8 mouse cellular contexts compared by ENCODE assay signal in the genomic region with DNA sequence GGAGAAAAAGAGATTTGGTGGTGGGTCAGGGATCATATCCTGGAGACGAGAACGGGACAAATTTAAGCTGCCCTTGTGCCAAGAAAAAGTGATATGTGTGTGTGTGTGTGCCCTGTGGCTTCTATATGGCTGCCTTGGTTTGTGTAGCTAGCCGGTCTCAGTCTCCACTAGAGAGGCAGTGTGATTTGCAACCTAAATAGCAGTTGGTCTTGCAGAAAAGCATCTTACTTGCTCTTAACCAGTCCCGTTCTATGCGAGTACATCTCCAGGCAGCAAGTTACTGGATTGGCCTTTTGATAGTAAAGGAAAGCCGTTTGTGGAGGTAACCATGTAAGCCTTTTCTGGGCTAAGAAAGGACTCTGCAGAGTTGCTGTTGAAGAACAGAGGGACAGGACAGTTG. TPM values are rescaled to one million over a fixed set of nuclear protein-coding genes. Genes with fewer than 3 reads are reported as not detected.
DNase-seq lines count a peak whose midpoint lies in the region; ATAC-seq lines count a peak whose summit lies in the region.

No protein-coding gene starts in this region.

- peaks cover 6% of the 10 kb centered on the region; the same call in 1 of the 2 replicates for H3K9me3 ChIP-seq in kidney, embryonic 16.5 days (ENCODE audit: low read length)
- H3K9me3 ChIP-seq in intestine, embryonic 14.5 days (ENCODE audit: control insufficient read depth, low read length) = no peaks in the 10 kb centered on the region
- 0 out of 2 replicates have a peak, but pooled peaks cover 3% of the 10 kb centered on the region for H3K9me3 ChIP-seq in neural tube, embryonic 12.5 days

- peak overlapping the region; percentile 87 for H3K9ac ChIP-seq in kidney, embryonic 16.5 days (replicated peaks; ENCODE audit: low read length)
- H3K9ac ChIP-seq in intestine, embryonic 14.5 days (ENCODE audit: low read length) = peak overlapping the region; percentile 88
- H3K9ac ChIP-seq in neural tube, embryonic 12.5 days = peak overlapping the region; percentile 90

- no peak for ATAC-seq in kidney, embryonic 16.5 days (ENCODE audit: low FRiP score, low TSS enrichment)
- no peak for ATAC-seq in intestine, embryonic 14.5 days (replicated peaks; ENCODE audit: low FRiP score, low TSS enrichment, low read depth)
- no peak for ATAC-seq in neural tube, embryonic 12.5 days (ENCODE audit: low FRiP score, low read depth)

- 4% methylated on average over 6 of the region's 6 CpGs for WGBS in kidney, embryonic 16.5 days
- 15% methylated on average over 6 of the region's 6 CpGs for WGBS in intestine, embryonic 14.5 days
- WGBS in neural tube, embryonic 12.5 days = 10% methylated on average over 6 of the region's 6 CpGs

- H3K27ac ChIP-seq in kidney, embryonic 16.5 days (ENCODE audit: low read length) = peak overlapping the region; percentile 92
- H3K27ac ChIP-seq in brown adipose tissue, adult 24 weeks (replicated peaks; ENCODE audit: low read depth, low read length) = no peak overlapping the region
- H3K27ac ChIP-seq in intestine, embryonic 14.5 days (ENCODE audit: low read depth) = 0 out of 2 replicates have a peak overlapping the region, but pooled peaks have one; percentile 84
- no peak overlapping the region for H3K27ac ChIP-seq in neural tube, embryonic 12.5 days

- no peaks in the 10 kb centered on the region for H3K27me3 ChIP-seq in kidney, embryonic 16.5 days (ENCODE audit: insufficient read depth, low read length)
- no peaks in the 10 kb centered on the region for H3K27me3 ChIP-seq in intestine, embryonic 14.5 days (replicated peaks; ENCODE audit: control insufficient read depth, insufficient read depth, low read length)
- H3K27me3 ChIP-seq in neural tube, embryonic 12.5 days (replicated peaks) = no peaks in the 10 kb centered on the region

- peak overlapping the region; percentile 93 for H3K4me3 ChIP-seq in kidney, embryonic 16.5 days (ENCODE audit: low read length)
- H3K4me3 ChIP-seq in brown adipose tissue, adult 24 weeks (ENCODE audit: insufficient read depth, low read depth, low read length) = peak overlapping the region; percentile 92
- H3K4me3 ChIP-seq in intestine, embryonic 14.5 days (ENCODE audit: low read depth, low read length) = peak overlapping the region; percentile 96
- peak overlapping the region; percentile 92 for H3K4me3 ChIP-seq in neural tube, embryonic 12.5 days

- H3K4me1 ChIP-seq in kidney, embryonic 16.5 days (ENCODE audit: insufficient read depth, low read length) = peaks cover 31% of the 10 kb centered on the region
- peaks cover 10% of the 10 kb centered on the region for H3K4me1 ChIP-seq in brown adipose tissue, adult 24 weeks (ENCODE audit: control insufficient read depth, insufficient read depth, insufficient read length, low read length)
- peaks cover 27% of the 10 kb centered on the region for H3K4me1 ChIP-seq in intestine, embryonic 14.5 days (replicated peaks; ENCODE audit: control insufficient read depth, insufficient read depth, low read length)
- peaks cover 28% of the 10 kb centered on the region for H3K4me1 ChIP-seq in neural tube, embryonic 12.5 days

- H3K4me2 ChIP-seq in kidney, embryonic 16.5 days (replicated peaks; ENCODE audit: low read depth, low read length) = peak overlapping the region; percentile 87
- peak overlapping the region; percentile 89 for H3K4me2 ChIP-seq in intestine, embryonic 14.5 days (ENCODE audit: low read length)
- peak overlapping the region; percentile 76 for H3K4me2 ChIP-seq in neural tube, embryonic 12.5 days (replicated peaks)

- H3K36me3 ChIP-seq in kidney, embryonic 16.5 days (ENCODE audit: insufficient read depth, low read length) = peaks cover 12% of the 10 kb centered on the region; the same call in 1 of the 2 replicates
- H3K36me3 ChIP-seq in intestine, embryonic 14.5 days (ENCODE audit: control insufficient read depth, insufficient read depth, low read length) = peaks cover 2% of the 10 kb centered on the region; the same call in 1 of the 2 replicates
- peaks cover 6% of the 10 kb centered on the region; the same call in 1 of the 2 replicates for H3K36me3 ChIP-seq in neural tube, embryonic 12.5 days

- DNase-seq in kidney, adult 8-10 months = no peak
- DNase-seq in intestine, embryonic 14.5 days (ENCODE audit: low spot score) = no peak
- DNase-seq in cerebellum, adult 9-10 months = no peak
- DNase-seq in left cerebral cortex, adult 9 months (ENCODE audit: low spot score in 2 of 2) = no peak
- DNase-seq in frontal cortex, postnatal 14 days (ENCODE audit: low spot score in 2 of 2) = no peak

RNA-seq across cellular contexts. Expression of gene Ccdc6, which starts 1.7 kb away (rescaled TPM):
- polyA plus RNA-seq in kidney, embryonic 16.5 days (2015; fragmentation: Nextera tagmentation; extraction: Ambion mirVana) = 18.3 and 22.4 TPM in 2 replicates
- 12.7 and 16.1 TPM in 2 replicates for polyA plus RNA-seq in brown adipose tissue, adult 24 weeks (2012; ENCODE audit: insufficient read depth, insufficient read length, missing spikeins)
- polyA plus RNA-seq in intestine, embryonic 14.5 days (2014; fragmentation: Nextera tagmentation; extraction: Ambion mirVana) = 23.7 and 24.6 TPM in 2 replicates
- 16.2 and 16.8 TPM in 2 replicates for polyA plus RNA-seq in neural tube, embryonic 12.5 days (2016; fragmentation: Nextera tagmentation; extraction: Ambion mirVana)

Comparison
In these comparisons a context has a peak if more than half of its experiments do, and no peak if none do; other contexts are left out.
1. H3K27ac ChIP-seq: peak in kidney, embryonic 16.5 days (single experiment) and intestine, embryonic 14.5 days (single experiment); none in brown adipose tissue, adult 24 weeks (single experiment) and neural tube, embryonic 12.5 days (single experiment).
2. Peak in every context shown above with its lines, with median percentiles within 50 percentile points of each other: H3K4me2 ChIP-seq, H3K4me3 ChIP-seq and H3K9ac ChIP-seq.